Mouse (Mus musculus) kidney, adult 2 months (tissue): Measurements from ENCODE around the gene Cnpy2. TPM values are rescaled to one million over a fixed set of nuclear protein-coding genes. Genes with fewer than 3 reads are reported as not detected.

ENCODE experiments used
- DNase-seq: peaks from one replicate; pipeline ENCODE4 v3.0.0; 2021
- H3K27ac ChIP-seq: fragments of 200-500 bp; 2 replicates; pipeline ENCODE4 v1.5.1; 2012; ENCODE audit warnings: low read depth, low read length, control low read depth, inconsistent platforms; ENCODE audit not compliant: insufficient read depth
- H3K27me3 ChIP-seq: fragments of 200-500 bp; replicated peaks from 2 replicates; pipeline ENCODE4 v1.6.1; 2012; ENCODE audit warnings: mild to moderate bottlenecking, moderate library complexity, low read length, inconsistent platforms; ENCODE audit not compliant: control insufficient read depth, insufficient read depth
- H3K36me3 ChIP-seq: fragments of 200-500 bp; 2 replicates; pipeline ENCODE4 v1.6.1; 2012; ENCODE audit warnings: mild to moderate bottlenecking, moderate library complexity, low read length, inconsistent platforms; ENCODE audit not compliant: control insufficient read depth, insufficient read depth
- H3K4me1 ChIP-seq: fragments of 200-500 bp; 2 replicates; pipeline ENCODE4 v1.6.1; 2011; ENCODE audit warnings: low read length; ENCODE audit not compliant: control insufficient read depth, insufficient read depth
- H3K4me3 ChIP-seq: fragments of 200-500 bp; 2 replicates; pipeline ENCODE4 v1.5.1; 2011; ENCODE audit warnings: mild to moderate bottlenecking, low read depth, low read length, control low read depth; ENCODE audit not compliant: insufficient read depth
- CTCF ChIP-seq: fragments of 200-500 bp; conservative IDR thresholded peaks from 2 replicates; pipeline ENCODE4 v1.5.1; 2011; ENCODE audit warnings: low read depth, mild to moderate bottlenecking, control low read depth, low read length, moderate library complexity, mixed read lengths; ENCODE audit not compliant: insufficient read depth, insufficient read length
- POLR2A ChIP-seq: fragments of 200-500 bp; IDR thresholded peaks from one replicate; pipeline ENCODE4 v1.6.1; 2011; ENCODE audit warnings: low read depth, low read length, control low read depth
- WGBS: fragments of 180-500 bp; shearing (Covaris S2); methylation state at CpG from one replicate; pipeline ENCODE4 v1.1.7; 2018; 5-methylcytosine and 5-hydroxymethylcytosine counted together
- polyA plus RNA-seq: library from polyadenylated mRNA; depleted of rRNA; stranded (reverse); fragments of >200 nt; gene quantifications from 2 replicates; pipeline ENCODE4 v1.2.3, GENCODE M21; 2012

Gene Cnpy2
- polyA plus RNA-seq, 1 experiment: 118 TPM

- TF ChIP-seq POLR2A: no peak
- TF ChIP-seq CTCF: no peak
- DNase-seq: peak; percentile 9
- peak overlapping the region; percentile 82 for H3K4me3 ChIP-seq
- H3K27ac ChIP-seq: peak overlapping the region; percentile 96
- H3K36me3 ChIP-seq: no peaks in the 10 kb centered on the region
- peaks cover 8% of the 10 kb centered on the region; the same call in 1 of the 2 replicates for H3K4me1 ChIP-seq
- no peaks in the 10 kb centered on the region for H3K27me3 ChIP-seq
- 29% methylated on average over 3 of the region's 3 CpGs for WGBS
These were observed 19.9 kb upstream of the Cnpy2 start for GRCm38 (mm10) chr10:128302357-128302756.

- 0% methylated on average over 9 of the region's 9 CpGs for WGBS
- H3K36me3 ChIP-seq: no peaks in the 10 kb centered on the region
- TF ChIP-seq POLR2A (no peak), CTCF (no peak)
- peaks cover 8% of the 10 kb centered on the region; the same call in 1 of the 2 replicates for H3K4me1 ChIP-seq
- H3K4me3 ChIP-seq: peak overlapping the region; percentile 82
- H3K27ac ChIP-seq: peak overlapping the region; percentile 96
- H3K27me3 ChIP-seq: no peaks in the 10 kb centered on the region
- DNase-seq: no peak
These were observed 19.5 kb upstream of the Cnpy2 start for GRCm38 (mm10) chr10:128302785-128303125.

GRCm38 (mm10) chr10:128303126-128304021 is 18.9 kb upstream of the Cnpy2 start, which contains the start of gene Pan2:
Gene Pan2, plus strand, starts transcription at chr10:128303335.
- peak within 1 kb of the TSS; percentile 82 for H3K4me3 ChIP-seq
- H3K27me3 ChIP-seq: no peaks in the 10 kb centered on the region
- TF ChIP-seq POLR2A (peak; percentile 22), CTCF (no peak)
- under 1% methylated on average over 37 of the region's 37 CpGs for WGBS
- H3K36me3 ChIP-seq: no peaks in the 10 kb centered on the region
- H3K27ac ChIP-seq: peak within 1 kb of the TSS; percentile 99
- H3K4me1 ChIP-seq: peaks cover 8% of the 10 kb centered on the region; the same call in 1 of the 2 replicates
- DNase-seq: peak; percentile 100

GRCm38 (mm10) chr10:128309654-128310053 is 12.6 kb upstream of the Cnpy2 start:
- peaks cover 2% of the 10 kb centered on the region; the same call in 1 of the 2 replicates for H3K36me3 ChIP-seq
- no peak for DNase-seq

GRCm38 (mm10) chr10:128310177-128310576 is 12.1 kb upstream of the Cnpy2 start:
- DNase-seq: peak; percentile 43

More at GRCm38 (mm10) chr10:128309654-128310053, 12.6 kb upstream of the Cnpy2 start:
- Histone ChIP-seq H3K27me3 (no peaks in the 10 kb centered on the region), H3K4me1 (no peaks in the 10 kb centered on the region), H3K4me3 (no peak overlapping the region), H3K27ac (no peak overlapping the region)
- 90% methylated on average over 7 of the region's 7 CpGs for WGBS
- TF ChIP-seq CTCF (no peak), POLR2A (no peak)

GRCm38 (mm10) chr10:128310902-128311301 is 11.4 kb upstream of the Cnpy2 start:
- no peak for TF ChIP-seq CTCF
- TF ChIP-seq POLR2A: no peak
- DNase-seq: no peak
- Histone ChIP-seq H3K4me1 (no peaks in the 10 kb centered on the region), H3K27me3 (no peaks in the 10 kb centered on the region), H3K4me3 (no peak overlapping the region), H3K36me3 (peaks cover 2% of the 10 kb centered on the region; the same call in 1 of the 2 replicates), H3K27ac (no peak overlapping the region)
- WGBS: 80% methylated on average over 4 of the region's 4 CpGs

More at GRCm38 (mm10) chr10:128310177-128310576, 12.1 kb upstream of the Cnpy2 start:
- Histone ChIP-seq H3K4me1 (no peaks in the 10 kb centered on the region), H3K27me3 (no peaks in the 10 kb centered on the region), H3K27ac (no peak overlapping the region), H3K4me3 (no peak overlapping the region), H3K36me3 (peaks cover 2% of the 10 kb centered on the region; the same call in 1 of the 2 replicates)
- 51% methylated on average over 11 of the region's 11 CpGs for WGBS
- TF ChIP-seq POLR2A (no peak), CTCF (no peak)

- Histone ChIP-seq H3K4me1 (no peaks in the 10 kb centered on the region), H3K27ac (no peak overlapping the region), H3K4me3 (no peak overlapping the region), H3K27me3 (no peaks in the 10 kb centered on the region), H3K36me3 (peaks cover 4% of the 10 kb centered on the region)
- no peak for DNase-seq
- WGBS: 93% methylated on average over 8 of the region's 8 CpGs
- TF ChIP-seq CTCF (no peak), POLR2A (no peak)
These were observed 6.7 kb upstream of the Cnpy2 start for GRCm38 (mm10) chr10:128315578-128315977.
